Mouse (Mus musculus) kidney, postnatal 0 days (tissue): Measurements from ENCODE around the gene Eif4g1. TPM values are rescaled to one million over a fixed set of nuclear protein-coding genes. Genes with fewer than 3 reads are reported as not detected.

Experiments
- ATAC-seq: fragments of 200-750 bp; cut with Nextera tagmentation; replicated peaks from 2 replicates; pipeline ENCODE4 v1.8.0; 2017; ENCODE audit warnings: low read depth, moderate number of reproducible peaks, moderate TSS enrichment, moderate library complexity; ENCODE audit not compliant: low FRiP score
- DNase-seq: peaks from one replicate; pipeline ENCODE4 v3.0.0-alpha.2; 2016; ENCODE audit warnings: low spot score
- H3K27ac ChIP-seq: fragments of 300-500 bp; sonication (generic); 2 replicates; pipeline ENCODE4 v1.5.1; 2014; ENCODE audit warnings: mild to moderate bottlenecking
- H3K27me3 ChIP-seq: fragments of 300-500 bp; sonication (generic); 2 replicates; pipeline ENCODE4 v1.6.1; 2014; ENCODE audit warnings: low read length, mixed read lengths; ENCODE audit not compliant: insufficient read depth
- H3K36me3 ChIP-seq: fragments of 300-500 bp; sonication (generic); 2 replicates; pipeline ENCODE4 v1.6.1; 2014; ENCODE audit warnings: low read length, mixed read lengths; ENCODE audit not compliant: insufficient read depth
- H3K4me1 ChIP-seq: fragments of 300-500 bp; sonication (generic); replicated peaks from 2 replicates; pipeline ENCODE4 v1.6.1; 2014; ENCODE audit warnings: antibody characterized with exemption, low read length, mixed read lengths; ENCODE audit not compliant: insufficient read depth
- H3K4me2 ChIP-seq: fragments of 300-500 bp; sonication (generic); 2 replicates; pipeline ENCODE4 v1.6.1; 2014; ENCODE audit warnings: mild to moderate bottlenecking, low read length, moderate library complexity, mixed read lengths
- H3K4me3 ChIP-seq: fragments of 300-500 bp; sonication (generic); replicated peaks from 2 replicates; pipeline ENCODE4 v1.5.1; 2014; ENCODE audit warnings: low read depth, low read length
- H3K9ac ChIP-seq: fragments of 300-500 bp; sonication (generic); 2 replicates; pipeline ENCODE4 v1.6.1; 2014; ENCODE audit warnings: low read depth, low read length
- H3K9me3 ChIP-seq: fragments of 300-500 bp; sonication (generic); replicated peaks from 2 replicates; pipeline ENCODE4 v1.6.1; 2016; ENCODE audit warnings: low read length, inconsistent platforms, mixed read lengths
- CTCF ChIP-seq: IDR thresholded peaks from 2 replicates; pipeline ENCODE4 v1.5.1; 2016; ENCODE audit warnings: antibody characterized with exemption, low read depth, mild to moderate bottlenecking, moderate library complexity
- WGBS: fragments of 180-500 bp; shearing (Covaris S2); extraction: QIAGEN DNeasy Blood & Tissue Kit; methylation state at CpG from one replicate; pipeline ENCODE4 v1.1.7; 2014; 5-methylcytosine and 5-hydroxymethylcytosine counted together
- polyA plus RNA-seq: library from polyadenylated mRNA; unstranded; fragments of >200 nt; fragmentation: Nextera tagmentation; extraction: Ambion mirVana; gene quantifications from 2 replicates; pipeline ENCODE4 v1.2.1, GENCODE M21; 2015

Gene Eif4g1
- polyA plus RNA-seq, 1 experiment from 2014 or later = 115 TPM

- Histone ChIP-seq H3K27ac (no peak overlapping the region), H3K4me2 (peak overlapping the region; percentile 92), H3K4me1 (peaks cover 15% of the 10 kb centered on the region), H3K9ac (peak overlapping the region; percentile 35; the same call in 1 of the 2 replicates), H3K27me3 (no peaks in the 10 kb centered on the region), H3K9me3 (no peaks in the 10 kb centered on the region), H3K4me3 (0 out of 2 replicates have a peak overlapping the region, but pooled peaks have one; percentile 55), H3K36me3 (0 out of 2 replicates have a peak, but pooled peaks cover 13% of the 10 kb centered on the region)
- ATAC-seq = no peak
- TF ChIP-seq CTCF = no peak
- WGBS = 40% methylated on average over 11 of the region's 11 CpGs
- DNase-seq = no peak
These were observed 46.4 kb downstream of the Eif4g1 start for GRCm38 (mm10) chr16:20714307-20715080.

GRCm38 (mm10) chr16:20715161-20715560 is 47.0 kb downstream of the Eif4g1 start:
- ATAC-seq (no peak), DNase-seq (no peak)
- no peaks in the 10 kb centered on the region for H3K9me3 ChIP-seq
- TF ChIP-seq CTCF = no peak
- H3K4me1 ChIP-seq = peaks cover 15% of the 10 kb centered on the region
- 44% methylated on average over 2 of the region's 2 CpGs for WGBS
- H3K36me3 ChIP-seq = 0 out of 2 replicates have a peak, but pooled peaks cover 18% of the 10 kb centered on the region
- no peaks in the 10 kb centered on the region for H3K27me3 ChIP-seq
- peak overlapping the region; percentile 55 for H3K4me3 ChIP-seq
- no peak overlapping the region for H3K27ac ChIP-seq
- H3K9ac ChIP-seq = peak overlapping the region; percentile 71
- peak overlapping the region; percentile 92 for H3K4me2 ChIP-seq

GRCm38 (mm10) chr16:20715566-20715965 is 47.5 kb downstream of the Eif4g1 start:
- Histone ChIP-seq H3K9ac (peak overlapping the region; percentile 71), H3K4me2 (peak overlapping the region; percentile 92), H3K9me3 (no peaks in the 10 kb centered on the region), H3K4me1 (peaks cover 15% of the 10 kb centered on the region), H3K27me3 (no peaks in the 10 kb centered on the region), H3K36me3 (0 out of 2 replicates have a peak, but pooled peaks cover 18% of the 10 kb centered on the region), H3K4me3 (peak overlapping the region; percentile 55), H3K27ac (peak overlapping the region; percentile 97)
- WGBS = under 1% methylated on average over 12 of the region's 12 CpGs
- no peak for TF ChIP-seq CTCF
- DNase-seq (no peak), ATAC-seq (no peak)

GRCm38 (mm10) chr16:20715976-20716840 is 48.1 kb downstream of the Eif4g1 start:
- under 1% methylated on average over 63 of the region's 68 CpGs for WGBS
- H3K36me3 ChIP-seq = peaks cover 20% of the 10 kb centered on the region; the same call in 1 of the 2 replicates
- peak overlapping the region; percentile 97 for H3K27ac ChIP-seq
- peak overlapping the region; percentile 92 for H3K4me2 ChIP-seq
- ATAC-seq (peak; percentile 61), DNase-seq (peak; percentile 93)
- H3K4me3 ChIP-seq = peak overlapping the region; percentile 55
- peak overlapping the region; percentile 71 for H3K9ac ChIP-seq
- no peaks in the 10 kb centered on the region for H3K27me3 ChIP-seq
- H3K4me1 ChIP-seq = peaks cover 15% of the 10 kb centered on the region
- no peaks in the 10 kb centered on the region for H3K9me3 ChIP-seq
- TF ChIP-seq CTCF = peak; percentile 53

- ATAC-seq = no peak
- 0% methylated on average over 8 of the region's 8 CpGs for WGBS
These were observed 48.7 kb downstream of the Eif4g1 start for GRCm38 (mm10) chr16:20716841-20717180.

More at GRCm38 (mm10) chr16:20716841-20717180, 48.7 kb downstream of the Eif4g1 start:
- Histone ChIP-seq H3K27ac (peak overlapping the region; percentile 97), H3K4me1 (peaks cover 15% of the 10 kb centered on the region), H3K36me3 (peaks cover 22% of the 10 kb centered on the region), H3K4me3 (peak overlapping the region; percentile 55), H3K4me2 (peak overlapping the region; percentile 92), H3K27me3 (no peaks in the 10 kb centered on the region), H3K9me3 (no peaks in the 10 kb centered on the region), H3K9ac (peak overlapping the region; percentile 71)
- no peak for DNase-seq
- no peak for TF ChIP-seq CTCF
